Mouse (Mus musculus) hindbrain, embryonic 16.5 days (tissue): ENCODE results near the gene Anks1. TPM values are rescaled to one million over a fixed set of nuclear protein-coding genes. Genes with fewer than 3 reads are reported as not detected.
"Not testable (repeated sequence)": the region's sequence is repeated elsewhere in the genome, so short reads cannot be mapped to it uniquely, and the experiment has no call there.

Experiments
- ATAC-seq: fragments of 200-750 bp; cut with Nextera tagmentation; 2 replicates; pipeline ENCODE4 v1.8.0; 2017; ENCODE audit warnings: moderate TSS enrichment, moderate library complexity
- H3K27ac ChIP-seq: fragments of 300-500 bp; sonication (generic); 2 replicates; pipeline ENCODE4 v1.5.1; 2014; ENCODE audit warnings: low read depth, mild to moderate bottlenecking, control low read depth, low read length, moderate library complexity
- H3K27me3 ChIP-seq: fragments of 300-500 bp; sonication (generic); replicated peaks from 2 replicates; pipeline ENCODE4 v1.6.1; 2014; ENCODE audit warnings: low read length; ENCODE audit not compliant: control insufficient read depth, insufficient read depth
- H3K36me3 ChIP-seq: fragments of 300-500 bp; sonication (generic); 2 replicates; pipeline ENCODE4 v1.6.1; 2014; ENCODE audit warnings: mild to moderate bottlenecking, low read length, moderate library complexity, mixed read lengths; ENCODE audit not compliant: control insufficient read depth, insufficient read depth
- H3K4me1 ChIP-seq: fragments of 300-500 bp; sonication (generic); 2 replicates; pipeline ENCODE4 v1.6.1; 2014; ENCODE audit warnings: low read depth, low read length; ENCODE audit not compliant: control insufficient read depth, insufficient read depth
- H3K4me2 ChIP-seq: fragments of 300-500 bp; sonication (generic); 2 replicates; pipeline ENCODE4 v1.6.1; 2014; ENCODE audit warnings: mild to moderate bottlenecking, low read length, control low read depth, moderate library complexity
- H3K4me3 ChIP-seq: fragments of 300-500 bp; sonication (generic); 2 replicates; pipeline ENCODE4 v1.5.1; 2014; ENCODE audit warnings: mild to moderate bottlenecking, low read length, control low read depth, moderate library complexity
- H3K9ac ChIP-seq: fragments of 300-500 bp; sonication (generic); 2 replicates; pipeline ENCODE4 v1.6.1; 2014; ENCODE audit warnings: low read depth, mild to moderate bottlenecking, control low read depth, low read length, moderate library complexity
- H3K9me3 ChIP-seq: fragments of 300-500 bp; sonication (generic); 2 replicates; pipeline ENCODE4 v1.6.1; 2014; ENCODE audit warnings: mild to moderate bottlenecking, low read length, moderate library complexity; ENCODE audit not compliant: control insufficient read depth
- WGBS: fragments of 180-500 bp; shearing (Covaris S2); extraction: QIAGEN DNeasy Blood & Tissue Kit; methylation state at CpG from one replicate; pipeline ENCODE4 v1.1.7; 2014; 5-methylcytosine and 5-hydroxymethylcytosine counted together
- polyA plus RNA-seq: library from polyadenylated mRNA; unstranded; fragments of >200 nt; fragmentation: Nextera tagmentation; extraction: Ambion mirVana; gene quantifications from 2 replicates; pipeline ENCODE4 v1.2.1, GENCODE M21; 2015

The Anks1 gene
- polyA plus RNA-seq, 1 experiment from 2014 or later = 44.0 TPM

GRCm38 (mm10) chr17:27980391-27980955 is 71.4 kb downstream of the Anks1 start:
- WGBS = 97% methylated on average over 3 of the region's 3 CpGs
- H3K27me3 ChIP-seq = no peaks in the 10 kb centered on the region
- H3K27ac ChIP-seq = no peak overlapping the region
- 0 out of 2 replicates have a peak, but pooled peaks cover 5% of the 10 kb centered on the region for H3K36me3 ChIP-seq
- H3K4me3 ChIP-seq = no peak overlapping the region
- H3K9me3 ChIP-seq = no peaks in the 10 kb centered on the region
- H3K9ac ChIP-seq = no peak overlapping the region
- H3K4me1 ChIP-seq = no peaks in the 10 kb centered on the region
- no peak for ATAC-seq
- H3K4me2 ChIP-seq = no peak overlapping the region

GRCm38 (mm10) chr17:27981451-27982069 is 72.5 kb downstream of the Anks1 start:
- Histone ChIP-seq H3K9ac (no peak overlapping the region), H3K27me3 (no peaks in the 10 kb centered on the region), H3K4me2 (no peak overlapping the region), H3K9me3 (no peaks in the 10 kb centered on the region), H3K4me1 (no peaks in the 10 kb centered on the region), H3K36me3 (peaks cover 4% of the 10 kb centered on the region; the same call in 1 of the 2 replicates), H3K27ac (no peak overlapping the region), H3K4me3 (no peak overlapping the region)
- 85% methylated on average over 5 of the region's 5 CpGs for WGBS
- ATAC-seq = no peak

GRCm38 (mm10) chr17:27982070-27982457 is 73.0 kb downstream of the Anks1 start:
- not testable (repeated sequence) for H3K27me3 ChIP-seq, H3K9me3 ChIP-seq, H3K4me3 ChIP-seq, H3K27ac ChIP-seq, H3K4me2 ChIP-seq, H3K36me3 ChIP-seq, ATAC-seq, H3K9ac ChIP-seq, H3K4me1 ChIP-seq
- WGBS = 88% methylated on average over 14 of the region's 14 CpGs

- H3K27ac ChIP-seq = no peak overlapping the region
- no peak overlapping the region for H3K4me3 ChIP-seq
- ATAC-seq = no peak
- H3K9ac ChIP-seq = no peak overlapping the region
- H3K4me2 ChIP-seq = no peak overlapping the region
- WGBS = 78% methylated on average over 7 of the region's 7 CpGs
- no peaks in the 10 kb centered on the region for H3K9me3 ChIP-seq
- peaks cover 8% of the 10 kb centered on the region; the same call in 1 of the 2 replicates for H3K36me3 ChIP-seq
- no peaks in the 10 kb centered on the region for H3K4me1 ChIP-seq
- H3K27me3 ChIP-seq = no peaks in the 10 kb centered on the region
Observed at GRCm38 (mm10) chr17:27982712-27983266, 73.7 kb downstream of the Anks1 start.

GRCm38 (mm10) chr17:27984421-27984820 is 75.3 kb downstream of the Anks1 start:
- Histone ChIP-seq H3K4me1 (no peaks in the 10 kb centered on the region), H3K4me2 (no peak overlapping the region), H3K9me3 (no peaks in the 10 kb centered on the region), H3K27ac (no peak overlapping the region), H3K9ac (no peak overlapping the region), H3K27me3 (no peaks in the 10 kb centered on the region), H3K36me3 (peaks cover 6% of the 10 kb centered on the region; the same call in 1 of the 2 replicates), H3K4me3 (no peak overlapping the region)
- WGBS = 93% methylated on average over 12 of the region's 12 CpGs
- no peak for ATAC-seq

- Histone ChIP-seq H3K4me3 (no peak overlapping the region), H3K9ac (no peak overlapping the region), H3K4me2 (no peak overlapping the region), H3K9me3 (no peaks in the 10 kb centered on the region), H3K4me1 (no peaks in the 10 kb centered on the region), H3K27me3 (no peaks in the 10 kb centered on the region), H3K36me3 (peaks cover 6% of the 10 kb centered on the region; the same call in 1 of the 2 replicates), H3K27ac (no peak overlapping the region)
- WGBS = 96% methylated on average over 19 of the region's 19 CpGs
- no peak for ATAC-seq
Observed at GRCm38 (mm10) chr17:27986106-27986505, 77.0 kb downstream of the Anks1 start.

- Histone ChIP-seq H3K4me2 (no peak overlapping the region), H3K9ac (no peak overlapping the region), H3K27me3 (no peaks in the 10 kb centered on the region), H3K4me1 (no peaks in the 10 kb centered on the region), H3K27ac (no peak overlapping the region), H3K4me3 (no peak overlapping the region), H3K36me3 (peaks cover 6% of the 10 kb centered on the region), H3K9me3 (no peaks in the 10 kb centered on the region)
- 50% methylated on average over 15 of the region's 15 CpGs for WGBS
- ATAC-seq = peak; percentile 58; the same call in 1 of the 2 replicates
Observed at GRCm38 (mm10) chr17:27989807-27990542, 80.9 kb downstream of the Anks1 start.

- peaks cover 7% of the 10 kb centered on the region; the same call in 1 of the 2 replicates for H3K36me3 ChIP-seq
- no peak overlapping the region for H3K4me3 ChIP-seq
- no peak overlapping the region for H3K4me2 ChIP-seq
- H3K9me3 ChIP-seq = no peaks in the 10 kb centered on the region
- H3K27me3 ChIP-seq = no peaks in the 10 kb centered on the region
- H3K4me1 ChIP-seq = no peaks in the 10 kb centered on the region
- 64% methylated on average over 10 of the region's 10 CpGs for WGBS
- H3K27ac ChIP-seq = no peak overlapping the region
- ATAC-seq = no peak
- H3K9ac ChIP-seq = no peak overlapping the region
Observed at GRCm38 (mm10) chr17:27994001-27994944, 85.2 kb downstream of the Anks1 start.
